Mouse (Mus musculus): ENCODE results near the gene Arhgap24. TPM values are rescaled to one million over a fixed set of nuclear protein-coding genes. Genes with fewer than 3 reads are reported as not detected.
"Not testable (repeated sequence)": the region's sequence is repeated elsewhere in the genome, so short reads cannot be mapped to it uniquely, and the experiment has no call there.

Gene Arhgap24
- polyA plus RNA-seq, 1 experiment from 2014 or later: 7.2 TPM

- ATAC-seq (ENCODE audit: low FRiP score): peak; percentile 92
- no peaks in the 10 kb centered on the region for H3K27me3 ChIP-seq
- WGBS: 1% methylated on average over 21 of the region's 21 CpGs
- H3K4me3 ChIP-seq: peak overlapping the region; percentile 45
- no peaks in the 10 kb centered on the region for H3K9me3 ChIP-seq
- H3K4me2 ChIP-seq: peak overlapping the region; percentile 67
- H3K36me3 ChIP-seq: no peaks in the 10 kb centered on the region
- H3K27ac ChIP-seq: peak overlapping the region; percentile 91
- H3K9ac ChIP-seq: peak overlapping the region; percentile 80
- H3K4me1 ChIP-seq (replicated peaks): peaks cover 43% of the 10 kb centered on the region
These were observed 363.8 kb downstream of the Arhgap24 start for GRCm38 (mm10) chr5:102844731-102845598.

DNA sequence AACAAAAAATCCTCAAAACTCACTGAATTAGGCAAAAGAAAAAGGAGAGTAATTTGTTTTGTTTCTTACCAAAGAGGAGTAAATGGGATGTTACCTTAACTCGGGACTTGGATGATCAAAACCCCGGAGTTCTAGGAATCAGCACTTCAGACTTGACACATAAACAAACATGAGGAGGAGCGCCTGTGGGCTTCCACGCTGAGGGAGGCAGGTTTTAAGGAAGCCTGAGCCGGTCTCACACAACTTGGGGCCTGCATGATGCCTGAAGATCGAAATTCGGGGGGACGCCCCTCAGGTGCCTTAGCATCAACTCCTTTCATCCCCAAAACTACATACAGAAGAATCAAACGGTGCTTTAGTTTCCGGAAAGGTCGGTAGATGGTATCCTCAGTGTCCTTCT, 364.6 kb downstream of the Arhgap24 start:
- no peaks in the 10 kb centered on the region for H3K36me3 ChIP-seq
- no peaks in the 10 kb centered on the region for H3K9me3 ChIP-seq
- H3K9ac ChIP-seq: peak overlapping the region; percentile 80
- no peaks in the 10 kb centered on the region for H3K27me3 ChIP-seq
- ATAC-seq (ENCODE audit: low FRiP score): no peak
- H3K4me3 ChIP-seq: peak overlapping the region; percentile 45
- H3K4me2 ChIP-seq: peak overlapping the region; percentile 67
- H3K27ac ChIP-seq: peak overlapping the region; percentile 91
- peaks cover 41% of the 10 kb centered on the region for H3K4me1 ChIP-seq (replicated peaks)
- 18% methylated on average over 11 of the region's 11 CpGs for WGBS

- H3K27ac ChIP-seq: 0 out of 2 replicates have a peak overlapping the region, but pooled peaks have one; percentile 25
- peak overlapping the region; percentile 4 for H3K4me3 ChIP-seq
These were observed 366.7 kb downstream of the Arhgap24 start for GRCm38 (mm10) chr5:102847859-102848258.

GRCm38 (mm10) chr5:102851761-102852160, 370.6 kb downstream of the Arhgap24 start:
- ATAC-seq (ENCODE audit: low FRiP score): no peak
- Histone ChIP-seq H3K9ac (no peak overlapping the region), H3K27ac (no peak overlapping the region), H3K4me1 (replicated peaks) (peaks cover 20% of the 10 kb centered on the region), H3K4me2 (no peak overlapping the region), H3K4me3 (no peak overlapping the region), H3K9me3 (no peaks in the 10 kb centered on the region), H3K27me3 (no peaks in the 10 kb centered on the region), H3K36me3 (no peaks in the 10 kb centered on the region)
- 89% methylated on average over 2 of the region's 2 CpGs for WGBS

More at GRCm38 (mm10) chr5:102847859-102848258, 366.7 kb downstream of the Arhgap24 start:
- Histone ChIP-seq H3K9me3 (no peaks in the 10 kb centered on the region), H3K4me2 (peak overlapping the region; percentile 67), H3K4me1 (replicated peaks) (peaks cover 41% of the 10 kb centered on the region), H3K27me3 (no peaks in the 10 kb centered on the region), H3K36me3 (no peaks in the 10 kb centered on the region), H3K9ac (no peak overlapping the region; the same call in 1 of the 2 replicates)
- WGBS: 69% methylated on average over 4 of the region's 4 CpGs
- ATAC-seq (ENCODE audit: low FRiP score): no peak

- Histone ChIP-seq H3K36me3 (no peaks in the 10 kb centered on the region), H3K9ac (no peak overlapping the region), H3K4me3 (no peak overlapping the region), H3K4me1 (replicated peaks) (peaks cover 7% of the 10 kb centered on the region; the same call in 1 of the 2 replicates), H3K27me3 (no peaks in the 10 kb centered on the region), H3K27ac (no peak overlapping the region), H3K4me2 (no peak overlapping the region), H3K9me3 (no peaks in the 10 kb centered on the region)
- ATAC-seq (ENCODE audit: low FRiP score): no peak
- WGBS: 85% methylated on average over 1 of the region's 1 CpGs
These were observed 372.6 kb downstream of the Arhgap24 start for GRCm38 (mm10) chr5:102853750-102854149.

DNA sequence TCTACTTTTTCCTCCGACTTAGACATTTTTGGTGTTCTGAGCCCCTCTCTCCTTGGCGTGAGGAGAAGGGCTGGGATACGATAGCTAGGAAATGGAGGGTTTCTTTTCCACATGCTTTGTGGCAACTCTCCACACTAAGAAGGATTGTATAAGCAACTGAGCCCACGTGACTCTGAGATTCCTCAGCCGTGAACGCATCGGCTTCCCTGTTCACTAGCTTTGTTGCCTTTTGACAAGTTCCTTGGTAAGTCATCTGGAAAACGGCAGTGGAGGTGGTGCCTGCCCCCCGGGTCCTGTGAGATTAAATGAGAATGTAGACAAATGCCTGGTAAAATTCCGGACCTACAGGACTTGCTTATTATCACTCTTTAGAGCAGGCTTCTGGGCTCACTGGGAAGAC, 374.6 kb downstream of the Arhgap24 start:
- Histone ChIP-seq H3K4me3 (no peak overlapping the region; the same call in 1 of the 2 replicates), H3K9me3 (no peaks in the 10 kb centered on the region), H3K36me3 (no peaks in the 10 kb centered on the region), H3K4me2 (peak overlapping the region; percentile 45), H3K27me3 (no peaks in the 10 kb centered on the region), H3K4me1 (replicated peaks) (peaks cover 7% of the 10 kb centered on the region; the same call in 1 of the 2 replicates), H3K27ac (no peak overlapping the region), H3K9ac (no peak overlapping the region)
- 26% methylated on average over 10 of the region's 10 CpGs for WGBS
- ATAC-seq (ENCODE audit: low FRiP score): no peak

DNA sequence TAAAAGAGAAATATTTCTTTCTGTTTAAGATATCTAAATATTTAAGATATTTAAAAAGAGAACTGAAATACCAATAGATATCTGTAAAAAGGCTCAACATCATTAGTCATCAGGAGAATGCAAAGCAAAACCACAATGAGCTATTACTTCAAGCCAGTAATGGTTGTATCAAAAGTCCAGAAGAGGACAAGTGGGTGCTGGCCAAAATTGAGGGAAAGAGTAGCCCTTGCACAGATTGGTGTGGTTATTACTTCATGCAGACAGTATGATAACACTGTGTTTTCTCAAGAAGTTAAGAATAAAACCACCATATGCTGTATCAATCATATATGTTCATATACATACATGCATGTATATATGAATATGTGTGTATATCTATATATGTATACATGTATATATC, 376.9 kb downstream of the Arhgap24 start:
- no peak overlapping the region for H3K9ac ChIP-seq
- H3K4me2 ChIP-seq: no peak overlapping the region
- H3K4me1 ChIP-seq (replicated peaks): peaks cover 7% of the 10 kb centered on the region; the same call in 1 of the 2 replicates
- H3K27ac ChIP-seq: no peak overlapping the region
- ATAC-seq (ENCODE audit: low FRiP score): no peak
- H3K4me3 ChIP-seq: no peak overlapping the region
- H3K9me3 ChIP-seq: no peaks in the 10 kb centered on the region
- no peaks in the 10 kb centered on the region for H3K27me3 ChIP-seq
- H3K36me3 ChIP-seq: no peaks in the 10 kb centered on the region

DNA sequence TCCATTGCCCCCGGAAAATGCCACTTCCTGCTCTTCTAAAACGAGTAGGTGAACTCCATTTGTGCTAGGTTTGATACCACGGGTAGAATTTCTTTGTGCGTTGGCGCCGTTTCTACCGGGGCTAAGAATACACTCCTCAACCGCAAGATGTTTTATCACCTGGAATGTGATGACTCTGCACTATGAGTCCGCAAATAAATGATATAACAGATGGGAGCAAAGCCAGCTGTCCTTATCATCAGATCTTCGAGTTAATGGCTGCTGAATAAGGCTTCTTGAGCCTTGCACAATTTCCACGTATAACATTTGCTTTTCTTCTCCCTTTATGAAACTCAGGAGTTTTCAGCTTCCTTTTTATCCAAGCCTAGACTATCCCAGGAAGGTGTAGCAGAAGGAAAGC, 378.6 kb downstream of the Arhgap24 start:
- no peak overlapping the region for H3K4me2 ChIP-seq
- H3K9me3 ChIP-seq: no peaks in the 10 kb centered on the region
- H3K9ac ChIP-seq: no peak overlapping the region
- WGBS: 82% methylated on average over 11 of the region's 11 CpGs
- ATAC-seq (ENCODE audit: low FRiP score): no peak
- H3K27ac ChIP-seq: no peak overlapping the region
- H3K4me1 ChIP-seq (replicated peaks): peaks cover 7% of the 10 kb centered on the region; the same call in 1 of the 2 replicates
- no peak overlapping the region for H3K4me3 ChIP-seq
- H3K36me3 ChIP-seq: no peaks in the 10 kb centered on the region
- no peaks in the 10 kb centered on the region for H3K27me3 ChIP-seq

DNA sequence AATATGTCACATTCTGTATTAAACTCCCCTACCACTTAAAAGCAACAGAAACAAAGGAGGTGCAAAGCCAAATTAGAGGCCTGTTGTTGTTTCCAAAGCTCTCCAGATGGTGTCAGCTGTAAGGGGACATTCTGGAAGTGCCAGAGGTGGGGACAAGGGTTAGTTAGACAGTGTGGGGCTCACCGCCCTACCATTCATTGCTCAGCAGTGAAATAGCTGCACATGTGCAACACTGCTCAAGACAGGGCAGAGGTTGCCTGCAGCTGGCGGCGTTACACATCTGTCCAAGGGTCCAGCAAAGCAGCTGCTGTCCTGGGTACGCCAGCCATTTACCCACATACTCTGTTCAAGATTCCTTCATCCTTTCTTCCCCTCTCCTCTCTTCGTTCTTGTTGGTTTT, 387.0 kb downstream of the Arhgap24 start:
- H3K27me3 ChIP-seq: no peaks in the 10 kb centered on the region
- no peak overlapping the region for H3K27ac ChIP-seq
- no peak for ATAC-seq (ENCODE audit: low FRiP score)
- no peak overlapping the region for H3K4me2 ChIP-seq
- H3K9me3 ChIP-seq: no peaks in the 10 kb centered on the region
- 44% methylated on average over 5 of the region's 5 CpGs for WGBS
- H3K4me3 ChIP-seq: no peak overlapping the region
- no peaks in the 10 kb centered on the region for H3K4me1 ChIP-seq (replicated peaks)
- no peak overlapping the region for H3K9ac ChIP-seq
- H3K36me3 ChIP-seq: no peaks in the 10 kb centered on the region

GRCm38 (mm10) chr5:102872996-102873395, 391.8 kb downstream of the Arhgap24 start:
- H3K27me3 ChIP-seq; H3K4me2 ChIP-seq; H3K27ac ChIP-seq; H3K9ac ChIP-seq; H3K4me1 ChIP-seq (replicated peaks); ATAC-seq (ENCODE audit: low FRiP score); H3K9me3 ChIP-seq; H3K36me3 ChIP-seq; H3K4me3 ChIP-seq: not testable (repeated sequence)
- WGBS: 86% methylated on average over 9 of the region's 9 CpGs

DNA sequence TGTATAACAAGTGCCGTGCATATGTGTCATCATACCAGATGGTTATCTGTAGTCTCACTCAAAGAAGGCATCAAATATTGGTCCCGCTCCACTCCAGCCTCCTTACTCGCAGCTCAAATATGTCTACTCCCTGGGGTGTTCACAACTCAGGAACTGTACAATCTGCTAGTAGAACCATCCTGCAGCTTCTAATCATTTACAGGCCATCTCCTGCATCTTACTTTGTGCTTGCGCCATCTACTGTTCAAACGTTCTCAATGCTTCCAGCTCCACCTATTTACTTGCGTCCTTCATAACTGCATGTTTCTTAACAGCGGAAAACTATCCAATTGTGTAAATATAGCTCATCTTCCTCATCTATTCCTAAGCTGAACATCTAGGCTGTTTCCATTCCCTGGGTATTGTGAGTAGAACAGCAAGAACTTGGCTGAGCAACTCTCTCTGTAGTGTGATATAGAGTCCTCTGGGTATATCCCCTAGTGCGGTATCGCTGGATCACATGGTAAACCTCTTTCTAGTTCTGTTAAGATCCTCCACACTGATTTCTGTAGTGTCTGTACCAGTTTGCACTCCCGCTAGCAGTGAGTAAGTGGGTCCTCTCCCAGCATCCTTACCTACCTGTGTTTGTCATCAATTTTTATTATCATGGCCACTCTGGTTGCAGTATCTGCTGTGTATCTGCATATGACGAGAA, 393.6 kb downstream of the Arhgap24 start:
- no peaks in the 10 kb centered on the region for H3K36me3 ChIP-seq
- ATAC-seq (ENCODE audit: low FRiP score): 0 out of 2 replicates have a peak, but pooled peaks have one; percentile 39
- H3K4me1 ChIP-seq (replicated peaks): no peaks in the 10 kb centered on the region
- no peak overlapping the region for H3K27ac ChIP-seq
- H3K4me3 ChIP-seq: no peak overlapping the region
- H3K27me3 ChIP-seq: no peaks in the 10 kb centered on the region
- H3K9me3 ChIP-seq: no peaks in the 10 kb centered on the region
- no peak overlapping the region for H3K4me2 ChIP-seq
- no peak overlapping the region for H3K9ac ChIP-seq
- 45% methylated on average over 11 of the region's 11 CpGs for WGBS

GRCm38 (mm10) chr5:102875628-102876027, 394.4 kb downstream of the Arhgap24 start:
- H3K36me3 ChIP-seq: no peaks in the 10 kb centered on the region
- no peak overlapping the region for H3K9ac ChIP-seq
- 72% methylated on average over 16 of the region's 16 CpGs for WGBS
- no peaks in the 10 kb centered on the region for H3K9me3 ChIP-seq
- no peak overlapping the region for H3K4me2 ChIP-seq
- H3K4me1 ChIP-seq (replicated peaks): no peaks in the 10 kb centered on the region
- H3K27me3 ChIP-seq: no peaks in the 10 kb centered on the region
- ATAC-seq (ENCODE audit: low FRiP score): no peak
- no peak overlapping the region for H3K27ac ChIP-seq
- no peak overlapping the region for H3K4me3 ChIP-seq

Measured in hindbrain, embryonic 13.5 days (tissue).